16 mouse cellular contexts compared by ENCODE assay signal in the genomic region with DNA sequence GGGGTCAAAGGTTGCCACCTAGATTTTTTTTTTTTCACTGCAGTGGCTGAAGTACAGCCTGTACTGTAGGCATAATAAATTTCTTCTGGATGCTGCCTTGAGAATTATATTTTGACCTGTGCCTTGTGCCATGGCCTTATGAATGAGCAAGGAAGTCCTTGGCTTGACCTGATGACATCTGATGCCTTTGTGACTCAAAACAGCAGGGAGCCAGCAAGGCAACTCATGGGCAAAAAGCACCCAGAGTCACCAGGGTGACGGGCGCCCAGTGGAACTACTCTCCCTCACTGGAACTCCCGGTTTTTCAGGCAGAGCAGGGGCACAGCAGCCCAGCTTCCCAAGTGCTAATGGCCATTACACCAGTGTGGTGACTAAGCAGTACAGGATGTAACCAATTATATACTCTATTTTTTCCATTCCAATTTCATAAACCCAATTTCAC. TPM values are rescaled to one million over a fixed set of nuclear protein-coding genes. Genes with fewer than 3 reads are reported as not detected.
DNase-seq lines count a peak whose midpoint lies in the region; ATAC-seq lines count a peak whose summit lies in the region.
"Had no signal": no experiment of that assay in that cellular context is flagged by ENCODE, and none has a peak within 500 bp of the region (broad histone marks: within the 10 kb centered on the region; RNA-seq: fewer than 3 reads in every experiment).

No protein-coding gene starts in this region.

- peak; percentile 32 for DNase-seq in kidney, adult 11 months
- DNase-seq in kidney, postnatal 4 days = no peak
- peak; percentile 51 for DNase-seq in 3T3-L1 (ENCODE audit: low read depth, low spot score)
- DNase-seq in adrenal gland, postnatal 10 days = peak; percentile 63
- no peak for DNase-seq in spleen, postnatal 36 days (ENCODE audit: low spot score in 2 of 2)
- no peak for DNase-seq in c-Kit-positive CD71-positive TER-119-positive erythroid progenitor cells, embryonic 14.5 days (ENCODE audit: low spot score)
- DNase-seq: cerebellum, postnatal 10 days; gastrocnemius, postnatal 10 days; heart, postnatal 14 days; right cerebral cortex, postnatal 4 days had no signal

- peak overlapping the region; percentile 34; the same call in 1 of the 2 replicates for H3K27ac ChIP-seq in liver, embryonic 15.5 days (replicated peaks)
- no peak overlapping the region for H3K27ac ChIP-seq in midbrain, embryonic 13.5 days
- H3K27ac ChIP-seq: limb, embryonic 13.5 days had no signal

- H3K4me1 ChIP-seq in liver, embryonic 15.5 days (replicated peaks) = peaks cover 93% of the 10 kb centered on the region
- H3K4me1 ChIP-seq in midbrain, embryonic 13.5 days (replicated peaks) = peaks cover 15% of the 10 kb centered on the region

- peaks cover 66% of the 10 kb centered on the region for H3K36me3 ChIP-seq in liver, embryonic 15.5 days (replicated peaks)
- H3K36me3 ChIP-seq in midbrain, embryonic 13.5 days = no peaks in the 10 kb centered on the region

- H3K4me2 ChIP-seq in liver, embryonic 15.5 days = no peak overlapping the region
- no peak overlapping the region for H3K4me2 ChIP-seq in midbrain, embryonic 13.5 days (replicated peaks)
- H3K4me2 ChIP-seq: limb, embryonic 13.5 days had no signal

- H3K27me3 ChIP-seq in liver, embryonic 15.5 days = no peaks in the 10 kb centered on the region
- no peaks in the 10 kb centered on the region for H3K27me3 ChIP-seq in midbrain, embryonic 13.5 days
- H3K27me3 ChIP-seq: limb, embryonic 13.5 days; megakaryocyte, embryonic 14.5 days had no signal

- no peak overlapping the region for H3K4me3 ChIP-seq in liver, embryonic 15.5 days (replicated peaks)
- H3K4me3 ChIP-seq in midbrain, embryonic 13.5 days (replicated peaks) = no peak overlapping the region
- H3K4me3 ChIP-seq: limb, embryonic 13.5 days; megakaryocyte, embryonic 14.5 days; myocyte had no signal

- 73% methylated on average over 3 of the region's 3 CpGs for WGBS in liver, embryonic 15.5 days (ENCODE audit: insufficient replicate concordance)
- WGBS in midbrain, embryonic 13.5 days = 78% methylated on average over 3 of the region's 3 CpGs

- no peak for ATAC-seq in liver, embryonic 15.5 days (ENCODE audit: insufficient read depth)
- ATAC-seq in midbrain, embryonic 13.5 days = no peak
- ATAC-seq: inflammation-experienced regulatory T-cells, adult 6 months had no signal

- no peak overlapping the region for H3K9ac ChIP-seq in liver, embryonic 15.5 days
- H3K9ac ChIP-seq in midbrain, embryonic 13.5 days (replicated peaks) = no peak overlapping the region
- H3K9ac ChIP-seq: limb, embryonic 13.5 days had no signal

- no peaks in the 10 kb centered on the region for H3K9me3 ChIP-seq in liver, embryonic 15.5 days (replicated peaks)
- H3K9me3 ChIP-seq in midbrain, embryonic 13.5 days = no peaks in the 10 kb centered on the region
- H3K9me3 ChIP-seq: limb, embryonic 13.5 days; megakaryocyte, embryonic 14.5 days had no signal

RNA-seq across cellular contexts. Expression of gene Foxo3, which starts 45.4 kb away (rescaled TPM):
- total RNA-seq in adrenal gland, postnatal 10 days (2021) = 10 to 100 TPM; 45.4 to 48.2 TPM
- 15.1 and 15.9 TPM in 2 replicates for polyA plus RNA-seq in liver, embryonic 15.5 days (2015; fragmentation: Nextera tagmentation; extraction: Ambion mirVana)
- polyA plus RNA-seq in midbrain, embryonic 13.5 days (2015; fragmentation: Nextera tagmentation; extraction: Ambion mirVana) = 3.5 TPM in 2 replicates

Comparison
In these comparisons a context has a peak if more than half of its experiments do, and no peak if none do; other contexts are left out.
1. DNase-seq: peak in kidney, adult 11 months (single experiment), 3T3-L1 (single experiment) and adrenal gland, postnatal 10 days (single experiment); none in kidney, postnatal 4 days (0 of 2), spleen, postnatal 36 days (0 of 2) and c-Kit-positive CD71-positive TER-119-positive erythroid progenitor cells, embryonic 14.5 days (single experiment).